Mouse (Mus musculus): ENCODE results near the gene Ltb4r1. TPM values are rescaled to one million over a fixed set of nuclear protein-coding genes. Genes with fewer than 3 reads are reported as not detected.
A peak's percentile ranks its signal among the peaks of the same experiment; 100 is the strongest.

The Ltb4r1 gene
- total and polyA plus RNA-seq, 3 experiments = 0.35 to 1.5 TPM; not detected in 1

DNA sequence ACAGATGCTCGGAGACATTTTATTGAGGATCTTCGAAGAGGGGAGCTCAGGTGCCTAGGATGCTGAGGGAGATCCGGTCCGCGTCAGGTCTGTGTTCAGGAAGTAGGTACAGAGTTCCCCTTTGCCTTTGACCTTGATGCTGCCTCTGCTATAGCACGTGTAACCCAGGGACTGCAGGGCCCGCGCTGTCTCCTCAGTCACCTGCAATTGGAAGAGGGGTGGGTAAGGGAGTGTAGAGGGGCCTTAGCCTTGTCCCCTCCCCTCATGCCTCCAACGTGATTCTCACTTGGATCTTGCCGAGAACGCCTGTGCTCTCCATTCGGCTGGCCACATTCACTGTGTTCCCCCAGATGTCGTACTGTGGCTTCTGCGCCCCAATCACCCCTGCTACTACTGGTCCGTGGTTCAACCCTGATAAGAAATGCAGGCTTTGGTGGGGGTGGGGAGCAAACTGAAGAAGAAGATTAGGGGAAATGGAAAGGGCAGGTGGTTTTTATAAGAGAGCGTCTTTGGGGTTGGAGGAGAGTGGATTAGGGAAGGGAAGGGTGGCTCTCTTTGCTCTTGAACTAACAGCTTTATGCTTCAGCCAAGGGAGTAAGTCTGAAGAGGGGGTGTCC is 3.4 kb downstream of the Ltb4r1 start (continued):
- TF ChIP-seq EP300 (IDR thresholded peaks at IDR 0.05; ENCODE audit: low read depth in 1 of 2, low read length in 2 of 2) (peak; percentile 65 to 89), GATA1 (IDR thresholded peaks at IDR 0.05; ENCODE audit: low read depth, low read length) (peak; percentile 88), MYB (IDR thresholded peaks at IDR 0.05; ENCODE audit: low read depth, low read length) (peak; percentile 51; the same call in 1 of the 2 replicates)

- no peaks in the 10 kb centered on the region for H3K9me3 ChIP-seq (replicated peaks; ENCODE audit: insufficient read depth, low read length)
Measured at GRCm38 (mm10) chr14:55776711-55777110, 10.9 kb downstream of the Ltb4r1 start.

GRCm38 (mm10) chr14:55777176-55777575 is 11.4 kb downstream of the Ltb4r1 start:
- no peak overlapping the region for H3K27ac ChIP-seq (ENCODE audit: control insufficient read depth, low read depth, low read length)
- H3K4me3 ChIP-seq (ENCODE audit: control insufficient read depth in 1 of 2, insufficient read depth in 1 of 2, low read depth in 2 of 2, low read length in 2 of 2) = no peak overlapping the region
- H3K9ac ChIP-seq (ENCODE audit: control insufficient read depth, low read depth, low read length, poor library complexity, severe bottlenecking) = no peak overlapping the region
- H3K27me3 ChIP-seq (ENCODE audit: control insufficient read depth in 1 of 2, insufficient read depth in 2 of 2, low read length in 2 of 2) = no peaks in the 10 kb centered on the region
- no peaks in the 10 kb centered on the region for H3K79me2 ChIP-seq (ENCODE audit: control insufficient read depth, insufficient read depth, low read length, poor library complexity)
- H3K9me3 ChIP-seq (replicated peaks; ENCODE audit: insufficient read depth, low read length) = no peaks in the 10 kb centered on the region
- peaks cover 5 to 16% of the 10 kb centered on the region in 2 experiments; a peak in 3 of 4 replicates for H3K4me1 ChIP-seq (ENCODE audit: control insufficient read depth in 1 of 2, insufficient read depth in 2 of 2, low read length in 2 of 2)
- no peak for DNase-seq (ENCODE audit: low read depth, low spot score)
- H3K36me3 ChIP-seq (ENCODE audit: control insufficient read depth in 1 of 2, insufficient read depth in 2 of 2, low read length in 2 of 2) = peaks cover 0 to 7% of the 10 kb centered on the region in 2 experiments; a peak in 2 of 4 replicates
- TF ChIP-seq BHLHE40 (IDR thresholded peaks at IDR 0.05; ENCODE audit: borderline replicate concordance, low read depth, low read length) (no peak), MAX (IDR thresholded peaks at IDR 0.05; ENCODE audit: low read length) (no peak), GATA1 (IDR thresholded peaks at IDR 0.05; ENCODE audit: low read depth, low read length) (no peak), UBTF (IDR thresholded peaks at IDR 0.05; ENCODE audit: borderline replicate concordance, insufficient read depth, low read depth, low read length) (no peak), MYC (IDR thresholded peaks at IDR 0.05; ENCODE audit: low read depth, low read length) (no peak), MEF2A (IDR thresholded peaks at IDR 0.05; ENCODE audit: extremely low read depth, insufficient replicate concordance, low read depth, low read length, poor library complexity, severe bottlenecking) (no peak), MAFK (IDR thresholded peaks at IDR 0.05; ENCODE audit: borderline replicate concordance, low read depth, low read length) (no peak), CHD1 (IDR thresholded peaks at IDR 0.05; ENCODE audit: low read depth, low read length) (no peak), GABPA (IDR thresholded peaks at IDR 0.05; ENCODE audit: low read depth, low read length) (no peak), CHD2 (IDR thresholded peaks at IDR 0.05; ENCODE audit: low read length) (no peak), TAL1 (IDR thresholded peaks at IDR 0.05; ENCODE audit: low read length) (no peak), TBP (IDR thresholded peaks at IDR 0.05; ENCODE audit: low read depth, low read length) (no peak), NRF1 (IDR thresholded peaks at IDR 0.05; ENCODE audit: insufficient read depth, low read depth, low read length, poor library complexity, severe bottlenecking) (no peak)

More at GRCm38 (mm10) chr14:55776711-55777110, 10.9 kb downstream of the Ltb4r1 start:
- H3K9ac ChIP-seq (ENCODE audit: control insufficient read depth, low read depth, low read length, poor library complexity, severe bottlenecking) = no peak overlapping the region
- TF ChIP-seq MAFK (IDR thresholded peaks at IDR 0.05; ENCODE audit: borderline replicate concordance, low read depth, low read length) (no peak), MXI1 (IDR thresholded peaks at IDR 0.05; ENCODE audit: low read depth, low read length) (no peak), MYC (IDR thresholded peaks at IDR 0.05; ENCODE audit: low read depth, low read length) (no peak), GATA1 (IDR thresholded peaks at IDR 0.05; ENCODE audit: low read depth, low read length) (no peak), BHLHE40 (IDR thresholded peaks at IDR 0.05; ENCODE audit: borderline replicate concordance, low read depth, low read length) (no peak), TAL1 (IDR thresholded peaks at IDR 0.05; ENCODE audit: low read length) (no peak), NELFE (IDR thresholded peaks at IDR 0.05; ENCODE audit: low read depth, low read length) (no peak)
- peaks cover 5 to 16% of the 10 kb centered on the region in 2 experiments; a peak in 3 of 4 replicates for H3K4me1 ChIP-seq (ENCODE audit: control insufficient read depth in 1 of 2, insufficient read depth in 2 of 2, low read length in 2 of 2)
- H3K36me3 ChIP-seq (ENCODE audit: control insufficient read depth in 1 of 2, insufficient read depth in 2 of 2, low read length in 2 of 2) = peaks cover 0 to 7% of the 10 kb centered on the region in 2 experiments; a peak in 2 of 4 replicates
- no peaks in the 10 kb centered on the region for H3K27me3 ChIP-seq (ENCODE audit: control insufficient read depth in 1 of 2, insufficient read depth in 2 of 2, low read length in 2 of 2)
- no peak overlapping the region for H3K27ac ChIP-seq (ENCODE audit: control insufficient read depth, low read depth, low read length)
- H3K4me3 ChIP-seq (ENCODE audit: control insufficient read depth in 1 of 2, insufficient read depth in 1 of 2, low read depth in 2 of 2, low read length in 2 of 2) = no peak overlapping the region
- H3K79me2 ChIP-seq (ENCODE audit: control insufficient read depth, insufficient read depth, low read length, poor library complexity) = no peaks in the 10 kb centered on the region
- DNase-seq (ENCODE audit: low read depth, low spot score) = no peak

Measured in MEL (cell line).